Mouse (Mus musculus): ENCODE data around the gene Gm11492. TPM values are rescaled to one million over a fixed set of nuclear protein-coding genes. Genes with fewer than 3 reads are reported as not detected.
A peak's percentile ranks its signal among the peaks of the same experiment; 100 is the strongest.

Gene Gm11492
- polyA plus RNA-seq, 1 experiment from 2014 or later, result not detected

- TF ChIP-seq CTCF (IDR thresholded peaks at IDR 0.05; ENCODE audit: low read depth), result no peak
- H3K4me1 ChIP-seq (ENCODE audit: insufficient read depth), result no peaks in the 10 kb centered on the region
- WGBS, result 34% methylated on average over 8 of the region's 8 CpGs
- no peak overlapping the region for H3K27ac ChIP-seq (ENCODE audit: low read depth)
- H3K27me3 ChIP-seq (ENCODE audit: insufficient read depth, low read length), result no peaks in the 10 kb centered on the region
- DNase-seq (peak; percentile 5), ATAC-seq (ENCODE audit: insufficient read depth) (no peak)
- H3K4me2 ChIP-seq, result no peak overlapping the region
- no peak overlapping the region for H3K4me3 ChIP-seq (ENCODE audit: low read depth, low read length)
- no peak overlapping the region for H3K9ac ChIP-seq
- no peaks in the 10 kb centered on the region for H3K9me3 ChIP-seq (ENCODE audit: low read depth, low read length)
- no peaks in the 10 kb centered on the region for H3K36me3 ChIP-seq (ENCODE audit: insufficient read depth)
Measured at GRCm38 (mm10) chr11:87542285-87542684, 24.2 kb upstream of the Gm11492 start.

- no peaks in the 10 kb centered on the region for H3K4me1 ChIP-seq (ENCODE audit: insufficient read depth)
- ATAC-seq (ENCODE audit: insufficient read depth), result no peak
- no peak for DNase-seq
- H3K4me2 ChIP-seq, result no peak overlapping the region
- TF ChIP-seq CTCF (IDR thresholded peaks at IDR 0.05; ENCODE audit: low read depth), result no peak
- H3K27me3 ChIP-seq (ENCODE audit: insufficient read depth, low read length), result no peaks in the 10 kb centered on the region
- no peak overlapping the region for H3K4me3 ChIP-seq (ENCODE audit: low read depth, low read length)
- H3K9me3 ChIP-seq (ENCODE audit: low read depth, low read length), result no peaks in the 10 kb centered on the region
- no peak overlapping the region for H3K27ac ChIP-seq (ENCODE audit: low read depth)
- H3K36me3 ChIP-seq (ENCODE audit: insufficient read depth), result no peaks in the 10 kb centered on the region
- WGBS, result 48% methylated on average over 3 of the region's 3 CpGs
- H3K9ac ChIP-seq, result no peak overlapping the region
Measured at GRCm38 (mm10) chr11:87542906-87543305, 23.5 kb upstream of the Gm11492 start.

- Histone ChIP-seq H3K9me3 (ENCODE audit: low read depth, low read length) (no peaks in the 10 kb centered on the region), H3K27ac (ENCODE audit: low read depth) (no peak overlapping the region), H3K9ac (no peak overlapping the region), H3K4me2 (no peak overlapping the region), H3K4me3 (ENCODE audit: low read depth, low read length) (no peak overlapping the region), H3K27me3 (ENCODE audit: insufficient read depth, low read length) (no peaks in the 10 kb centered on the region), H3K36me3 (ENCODE audit: insufficient read depth) (no peaks in the 10 kb centered on the region), H3K4me1 (ENCODE audit: insufficient read depth) (peaks cover 7% of the 10 kb centered on the region; the same call in 1 of the 2 replicates)
- 75% methylated on average over 4 of the region's 4 CpGs for WGBS
- DNase-seq (no peak), ATAC-seq (ENCODE audit: insufficient read depth) (no peak)
- no peak for TF ChIP-seq CTCF (IDR thresholded peaks at IDR 0.05; ENCODE audit: low read depth)
Measured at GRCm38 (mm10) chr11:87553342-87553741, 13.1 kb upstream of the Gm11492 start.

- H3K4me3 ChIP-seq (ENCODE audit: low read depth, low read length), result no peak overlapping the region
- TF ChIP-seq CTCF (IDR thresholded peaks at IDR 0.05; ENCODE audit: low read depth), result no peak
- H3K4me1 ChIP-seq (ENCODE audit: insufficient read depth), result peaks cover 7% of the 10 kb centered on the region; the same call in 1 of the 2 replicates
- H3K36me3 ChIP-seq (ENCODE audit: insufficient read depth), result no peaks in the 10 kb centered on the region
- no peak overlapping the region for H3K9ac ChIP-seq
- peak; percentile 81 for DNase-seq
- no peaks in the 10 kb centered on the region for H3K27me3 ChIP-seq (ENCODE audit: insufficient read depth, low read length)
- H3K27ac ChIP-seq (ENCODE audit: low read depth), result peak overlapping the region; percentile 58
- WGBS, result 24% methylated on average over 5 of the region's 5 CpGs
- ATAC-seq (ENCODE audit: insufficient read depth), result peak; percentile 24; the same call in 1 of the 2 replicates
- no peaks in the 10 kb centered on the region for H3K9me3 ChIP-seq (ENCODE audit: low read depth, low read length)
- H3K4me2 ChIP-seq, result no peak overlapping the region
Measured at GRCm38 (mm10) chr11:87554386-87554785, 12.1 kb upstream of the Gm11492 start.

- no peak for TF ChIP-seq CTCF (IDR thresholded peaks at IDR 0.05; ENCODE audit: low read depth)
- H3K9me3 ChIP-seq (ENCODE audit: low read depth, low read length), result no peaks in the 10 kb centered on the region
- 11% methylated on average over 2 of the region's 2 CpGs for WGBS
- peak; percentile 60 for DNase-seq
- no peaks in the 10 kb centered on the region for H3K36me3 ChIP-seq (ENCODE audit: insufficient read depth)
- no peaks in the 10 kb centered on the region for H3K27me3 ChIP-seq (ENCODE audit: insufficient read depth, low read length)
- H3K27ac ChIP-seq (ENCODE audit: low read depth), result peak overlapping the region; percentile 77
- no peak overlapping the region for H3K4me2 ChIP-seq
- no peak overlapping the region for H3K9ac ChIP-seq
- peak; percentile 80 for ATAC-seq (ENCODE audit: insufficient read depth)
- H3K4me3 ChIP-seq (ENCODE audit: low read depth, low read length), result no peak overlapping the region
- peaks cover 7% of the 10 kb centered on the region; the same call in 1 of the 2 replicates for H3K4me1 ChIP-seq (ENCODE audit: insufficient read depth)
Measured at GRCm38 (mm10) chr11:87555106-87555703, 11.2 kb upstream of the Gm11492 start.

- H3K27ac ChIP-seq (ENCODE audit: low read depth), result no peak overlapping the region
- no peak for TF ChIP-seq CTCF (IDR thresholded peaks at IDR 0.05; ENCODE audit: low read depth)
- DNase-seq (no peak), ATAC-seq (ENCODE audit: insufficient read depth) (no peak)
- H3K4me3 ChIP-seq (ENCODE audit: low read depth, low read length), result no peak overlapping the region
- no peaks in the 10 kb centered on the region for H3K36me3 ChIP-seq (ENCODE audit: insufficient read depth)
- no peaks in the 10 kb centered on the region for H3K9me3 ChIP-seq (ENCODE audit: low read depth, low read length)
- no peaks in the 10 kb centered on the region for H3K27me3 ChIP-seq (ENCODE audit: insufficient read depth, low read length)
- H3K9ac ChIP-seq, result no peak overlapping the region
- 48% methylated on average over 6 of the region's 6 CpGs for WGBS
- H3K4me2 ChIP-seq, result no peak overlapping the region
- H3K4me1 ChIP-seq (ENCODE audit: insufficient read depth), result no peaks in the 10 kb centered on the region
Measured at GRCm38 (mm10) chr11:87561208-87561607, 5.2 kb upstream of the Gm11492 start.

- Histone ChIP-seq H3K36me3 (ENCODE audit: insufficient read depth) (no peaks in the 10 kb centered on the region), H3K4me2 (no peak within 1 kb of the TSS), H3K4me1 (ENCODE audit: insufficient read depth) (no peaks in the 10 kb centered on the region; the same call in 1 of the 2 replicates), H3K9ac (no peak within 1 kb of the TSS), H3K27ac (ENCODE audit: low read depth) (no peak within 1 kb of the TSS), H3K27me3 (ENCODE audit: insufficient read depth, low read length) (no peaks in the 10 kb centered on the region), H3K9me3 (ENCODE audit: low read depth, low read length) (no peaks in the 10 kb centered on the region), H3K4me3 (ENCODE audit: low read depth, low read length) (no peak within 1 kb of the TSS)
- DNase-seq, result no peak
- no peak for ATAC-seq (ENCODE audit: insufficient read depth)
- no peak for TF ChIP-seq CTCF (IDR thresholded peaks at IDR 0.05; ENCODE audit: low read depth)
- WGBS, result 74% methylated on average over 7 of the region's 7 CpGs
Measured at GRCm38 (mm10) chr11:87568255-87568953, 2.0 kb downstream of the Gm11492 start, which contains the start of gene Sept4. Sept4 (plus strand) TSS chr11:87568903.

Measured in lung, embryonic 14.5 days (tissue).